ENCODE assay signal across 14 mouse cellular contexts in genomic region chr10:14035607-14036006, GRCm38 (mm10).
"Had no signal": no experiment of that assay in that cellular context is flagged by ENCODE, and none has a peak within 500 bp of the region (broad histone marks: within the 10 kb centered on the region; RNA-seq: fewer than 3 reads in every experiment).

No protein-coding gene starts in this region.

- H3K4me1 ChIP-seq: intestine, embryonic 15.5 days; liver, embryonic 15.5 days; lung, embryonic 15.5 days; midbrain, embryonic 15.5 days had no signal

- ATAC-seq: intestine, embryonic 15.5 days; midbrain, embryonic 15.5 days had no signal

- H3K4me3 ChIP-seq: intestine, embryonic 15.5 days; layer of hippocampus, adult 2 months; limb, embryonic 12.5 days; liver, embryonic 15.5 days; lung, embryonic 15.5 days; midbrain, embryonic 15.5 days; neural tube, embryonic 13.5 days had no signal

- DNase-seq: kidney, adult 18-20 months; kidney, postnatal 4 days; liver; retina, postnatal 1 day; right cerebral cortex, postnatal 4 days; spleen, adult 18-20 months; thymus, postnatal 4 days had no signal

- H3K9me3 ChIP-seq: intestine, embryonic 15.5 days; limb, embryonic 12.5 days; liver, embryonic 15.5 days; lung, embryonic 15.5 days; midbrain, embryonic 15.5 days; neural tube, embryonic 13.5 days had no signal

- H3K4me2 ChIP-seq: intestine, embryonic 15.5 days; limb, embryonic 12.5 days; liver, embryonic 15.5 days; lung, embryonic 15.5 days; midbrain, embryonic 15.5 days; neural tube, embryonic 13.5 days had no signal

- H3K9ac ChIP-seq: intestine, embryonic 15.5 days; limb, embryonic 12.5 days; liver, embryonic 15.5 days; lung, embryonic 15.5 days; midbrain, embryonic 15.5 days; neural tube, embryonic 13.5 days had no signal

- H3K36me3 ChIP-seq: intestine, embryonic 15.5 days; limb, embryonic 12.5 days; liver, embryonic 15.5 days; lung, embryonic 15.5 days; midbrain, embryonic 15.5 days; neural tube, embryonic 13.5 days had no signal

- H3K27me3 ChIP-seq: intestine, embryonic 15.5 days; liver, embryonic 15.5 days; lung, embryonic 15.5 days; midbrain, embryonic 15.5 days; neural tube, embryonic 13.5 days had no signal

- H3K27ac ChIP-seq: intestine, embryonic 15.5 days; limb, embryonic 12.5 days; liver, embryonic 15.5 days; lung, embryonic 15.5 days; midbrain, embryonic 15.5 days; neural tube, embryonic 13.5 days had no signal
